Mouse (Mus musculus): ENCODE results near the gene Mllt3.

Gene Mllt3

DNA sequence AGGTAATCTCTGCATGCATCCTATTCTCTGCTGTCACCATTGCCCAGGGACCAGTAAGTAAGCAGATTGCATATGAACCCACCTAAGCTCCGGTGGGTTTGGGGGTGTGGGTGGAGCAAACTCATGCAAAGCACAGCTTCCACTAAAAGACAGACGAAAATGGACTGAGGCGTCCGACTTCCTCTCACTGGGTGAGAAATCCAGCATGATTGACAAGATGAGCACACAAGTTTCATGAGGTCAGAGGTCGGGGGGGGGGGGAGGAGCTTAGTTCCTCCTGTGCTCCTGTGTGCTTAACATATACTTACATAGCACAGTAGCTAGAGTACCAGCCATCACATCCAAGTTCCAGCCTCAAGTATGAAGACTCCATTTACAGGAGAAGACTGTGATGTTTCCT lies 206.8 kb downstream of the Mllt3 start:
- DNase-seq (ENCODE audit: low spot score in 2 of 2) = no peak

DNA sequence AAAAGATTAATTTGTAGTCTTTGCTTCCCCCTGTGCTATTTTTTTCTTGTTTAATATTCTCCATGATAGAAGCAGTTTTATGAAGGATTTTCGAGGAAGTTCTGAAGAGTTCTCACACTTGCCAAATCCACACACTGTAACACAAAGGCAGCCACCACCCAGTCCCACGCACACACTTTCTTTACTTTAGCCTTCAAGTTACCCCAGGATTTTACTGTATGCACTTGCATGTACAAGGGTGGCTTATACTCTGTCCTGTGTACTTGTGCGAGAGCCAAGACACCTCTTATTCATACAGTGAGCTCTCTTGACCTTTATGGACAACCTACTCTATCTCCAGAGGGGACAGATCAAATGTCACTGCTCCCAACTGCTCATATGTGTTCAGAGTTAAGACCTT lies 209.5 kb downstream of the Mllt3 start:
- DNase-seq (ENCODE audit: low spot score in 2 of 2) = no peak

DNA sequence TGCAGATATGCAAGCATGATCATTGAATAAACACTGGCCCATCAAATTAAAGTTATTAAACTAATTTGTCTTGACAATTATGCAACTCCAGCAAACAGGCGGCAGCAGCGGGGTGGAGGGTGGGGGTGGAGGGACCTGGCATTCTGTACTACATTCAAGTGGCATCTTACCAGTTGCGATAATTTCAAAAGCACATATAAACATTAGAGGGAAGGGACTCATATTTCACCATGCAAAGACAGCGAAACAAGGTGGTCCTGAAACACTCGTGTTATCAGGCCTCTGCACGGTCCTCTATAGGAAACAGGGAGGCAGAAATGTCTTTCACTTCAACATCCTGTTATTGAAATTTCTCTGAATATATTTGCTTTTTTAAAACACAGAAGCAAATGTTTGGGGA lies 210.0 kb downstream of the Mllt3 start:
- DNase-seq (ENCODE audit: low spot score in 2 of 2) = no peak

DNA sequence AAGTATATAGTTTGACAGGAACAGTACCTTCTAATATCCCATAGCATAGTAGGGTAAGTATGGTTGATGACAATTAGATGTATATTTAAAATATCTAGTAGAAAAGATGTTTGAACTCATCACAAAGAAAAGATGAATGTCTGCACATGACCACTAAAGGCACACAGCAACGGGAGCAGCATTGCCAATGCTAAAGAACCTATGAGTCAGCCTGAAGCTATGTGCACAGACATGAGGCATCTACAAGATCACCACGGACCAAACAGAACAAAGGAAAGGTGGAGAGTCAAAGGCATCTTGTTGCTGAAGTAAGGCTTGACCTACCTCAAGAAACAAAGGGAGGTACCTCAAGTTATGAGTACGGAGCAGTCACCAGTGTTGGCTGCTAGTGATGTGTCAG lies 212.3 kb downstream of the Mllt3 start:
- DNase-seq (ENCODE audit: low spot score in 2 of 2) = no peak

DNA sequence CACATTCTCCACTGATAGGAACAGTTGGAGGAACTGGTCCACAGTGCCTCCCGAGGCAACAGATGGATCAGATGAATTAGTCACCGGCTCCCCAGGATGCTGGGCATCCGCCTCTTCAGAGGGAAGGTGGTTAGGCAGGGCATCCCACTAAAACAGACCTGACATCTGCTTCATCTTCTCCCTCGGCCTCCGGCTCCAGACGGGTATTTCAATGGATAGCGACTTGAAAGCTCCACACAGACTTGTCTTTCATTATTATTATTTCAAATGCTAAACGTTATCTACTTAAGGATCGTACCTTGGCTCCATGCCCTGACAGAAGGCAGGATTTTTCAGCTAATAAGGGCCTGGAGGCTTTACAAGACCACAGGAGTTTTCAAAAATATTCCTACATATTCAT lies 214.0 kb downstream of the Mllt3 start:
- peak; percentile 22 to 37 for DNase-seq (ENCODE audit: low spot score in 2 of 2)

DNA sequence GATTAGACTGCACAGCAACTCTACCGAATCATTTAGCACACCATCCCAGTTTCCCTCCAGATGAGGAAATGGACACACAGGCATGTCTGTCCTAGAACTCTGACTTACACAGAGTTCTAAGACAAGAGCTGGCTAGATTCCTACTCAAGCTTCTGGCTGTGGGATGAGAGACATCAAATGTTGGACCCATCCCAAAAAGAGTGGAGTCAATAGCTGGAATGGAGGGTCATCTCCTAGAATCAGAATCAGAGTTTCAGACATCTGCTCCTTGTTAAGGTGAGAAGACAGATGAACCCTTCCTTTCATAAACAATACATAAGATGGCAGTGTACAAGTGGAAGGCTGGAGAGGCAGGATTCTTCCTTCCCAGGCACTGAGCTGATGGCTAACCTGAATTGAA lies 214.9 kb downstream of the Mllt3 start:
- DNase-seq (ENCODE audit: low spot score in 2 of 2) = no peak

DNA sequence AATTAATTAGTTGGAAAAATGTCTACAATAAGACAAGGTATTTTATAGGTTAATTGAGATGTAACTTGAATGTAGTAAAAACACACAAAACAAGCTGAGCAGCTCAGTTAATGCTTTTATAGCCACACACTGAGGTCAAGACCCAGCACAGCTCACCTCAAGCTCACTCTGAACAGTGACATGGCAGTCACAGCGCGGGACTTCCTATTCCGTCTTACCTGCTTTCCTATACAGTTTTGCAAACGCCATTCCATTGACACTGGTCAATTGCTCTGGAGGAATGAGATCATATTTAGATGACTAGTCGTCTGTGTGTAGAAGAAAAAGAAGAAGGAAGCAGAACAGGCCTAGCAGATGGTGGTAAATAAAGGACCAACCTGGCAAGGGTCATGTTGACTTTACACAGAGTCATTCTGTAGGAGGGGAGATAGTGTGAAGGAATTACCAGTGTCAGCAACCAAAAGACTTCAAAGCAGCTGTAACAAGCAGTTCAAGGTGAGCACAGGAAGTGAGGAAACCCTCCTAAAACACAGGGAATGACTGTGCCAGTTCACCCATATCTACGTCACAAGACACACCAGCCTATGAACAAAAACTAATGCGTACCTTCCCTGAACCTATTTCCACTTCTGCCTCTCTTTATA lies 217.6 kb downstream of the Mllt3 start:
- DNase-seq (ENCODE audit: low spot score in 2 of 2) = no peak

DNA sequence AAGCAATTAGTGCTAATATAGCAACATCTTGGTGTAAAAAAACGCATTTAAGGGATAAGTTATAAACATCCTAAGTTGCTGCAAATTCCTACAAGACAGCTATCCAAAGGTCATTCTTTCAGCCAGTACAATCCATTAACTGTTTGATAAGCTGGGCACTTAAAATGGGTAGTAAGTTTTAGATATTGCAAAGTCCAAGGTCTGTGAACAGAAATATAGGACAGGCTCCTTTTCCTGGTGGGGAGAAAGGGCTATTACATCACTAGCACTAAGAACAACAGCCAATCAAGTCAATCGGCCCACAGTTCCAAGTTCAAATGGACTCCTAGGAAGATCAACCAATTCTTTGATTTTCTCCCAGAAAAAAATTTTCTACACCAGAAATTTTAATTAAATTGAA lies 221.3 kb downstream of the Mllt3 start:
- DNase-seq (ENCODE audit: low spot score in 2 of 2) = no peak

DNA sequence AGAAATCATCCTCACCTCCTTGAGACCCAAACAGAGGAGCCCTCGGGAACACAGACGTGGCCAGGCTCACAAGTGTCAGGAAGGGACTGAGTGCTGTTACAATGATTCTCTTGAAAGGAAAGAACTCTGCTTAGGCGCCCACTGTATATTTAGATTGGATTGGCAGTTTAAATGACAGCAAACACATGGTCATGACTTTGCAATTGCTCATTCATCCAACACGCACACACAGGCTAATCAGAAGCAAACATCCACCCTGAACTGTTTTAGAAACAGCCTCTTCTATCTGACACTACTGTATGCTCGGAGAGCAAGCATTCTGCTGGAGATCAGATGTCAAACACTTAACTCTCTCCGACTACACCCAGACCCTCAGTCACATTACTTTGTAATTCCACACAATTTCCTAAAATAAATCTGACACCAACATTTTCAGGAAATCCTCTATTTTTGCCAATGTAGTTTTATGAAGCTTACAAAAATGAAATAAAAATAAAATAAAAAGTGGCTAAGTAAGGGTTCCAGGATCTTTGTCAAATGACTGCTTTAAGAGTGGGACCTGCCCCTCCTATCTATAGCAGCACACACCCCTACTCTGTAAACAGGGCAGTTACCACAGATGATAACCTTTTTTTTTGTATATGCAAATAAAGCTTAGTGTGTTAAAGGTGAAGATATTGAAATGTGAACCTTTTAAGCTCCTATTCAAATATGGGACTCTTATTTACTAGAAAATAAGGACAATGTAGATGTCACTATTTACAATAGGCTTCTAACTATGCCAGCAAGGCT lies 226.8 kb downstream of the Mllt3 start:
- no peak for DNase-seq (ENCODE audit: low spot score in 2 of 2)

DNA sequence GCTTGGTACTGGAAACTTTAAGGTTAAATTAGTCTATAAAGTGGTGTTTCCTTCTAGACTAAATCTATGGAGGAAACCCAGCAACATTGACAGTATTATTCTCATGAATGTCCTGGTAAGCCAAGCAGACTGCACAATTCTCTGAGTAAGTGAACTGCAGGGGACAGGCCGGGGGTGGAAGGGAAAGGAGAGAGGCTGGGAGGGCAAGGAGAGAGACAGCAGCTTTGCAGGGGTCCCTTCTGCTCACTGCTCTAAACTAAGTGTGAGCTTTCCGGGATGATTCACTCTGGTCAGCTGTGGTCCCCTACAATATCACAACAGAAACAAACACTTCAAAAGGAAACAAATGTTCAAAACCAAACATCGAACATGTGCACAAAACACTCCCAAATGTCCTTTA lies 228.6 kb downstream of the Mllt3 start:
- DNase-seq (ENCODE audit: low spot score in 2 of 2) = no peak

DNA sequence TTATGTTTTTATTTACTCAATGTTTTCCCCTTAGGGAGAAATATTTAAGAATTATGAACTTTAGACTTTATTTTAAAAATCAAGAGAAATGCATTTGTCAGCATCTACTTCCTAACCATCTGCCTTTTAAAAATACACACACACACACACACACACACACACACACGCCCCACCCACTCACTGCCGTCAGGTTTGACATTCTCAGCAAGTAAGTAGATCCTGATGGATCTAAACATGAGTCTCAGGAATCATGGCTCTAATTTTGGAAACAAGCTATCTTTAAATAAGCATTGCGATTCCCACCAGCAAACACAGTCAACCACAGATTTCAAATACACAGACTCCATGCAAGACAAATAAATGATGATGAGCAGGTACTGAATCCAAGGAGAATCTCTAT lies 229.9 kb downstream of the Mllt3 start:
- DNase-seq (ENCODE audit: low spot score in 2 of 2) = peak; percentile 25 to 54

DNA sequence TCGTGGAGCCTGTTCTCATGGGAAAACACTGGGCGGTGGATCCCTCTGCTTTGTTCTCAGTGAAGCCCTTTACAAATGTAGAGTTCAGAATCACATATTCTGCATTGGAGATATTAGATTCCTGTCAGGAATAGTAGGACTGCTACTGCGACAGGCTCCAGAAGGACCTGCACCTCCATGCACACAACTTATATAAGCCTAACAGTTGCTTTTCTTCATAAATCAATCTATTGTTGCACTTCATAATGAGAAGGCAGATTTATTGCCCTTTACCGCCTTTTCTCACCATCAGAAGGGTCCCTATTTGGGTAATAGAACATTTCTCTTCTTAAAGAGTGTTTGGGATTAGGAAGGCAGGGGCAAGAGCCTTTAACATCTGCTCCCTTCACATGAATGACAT lies 231.0 kb downstream of the Mllt3 start:
- no peak for DNase-seq (ENCODE audit: low spot score in 2 of 2)

DNA sequence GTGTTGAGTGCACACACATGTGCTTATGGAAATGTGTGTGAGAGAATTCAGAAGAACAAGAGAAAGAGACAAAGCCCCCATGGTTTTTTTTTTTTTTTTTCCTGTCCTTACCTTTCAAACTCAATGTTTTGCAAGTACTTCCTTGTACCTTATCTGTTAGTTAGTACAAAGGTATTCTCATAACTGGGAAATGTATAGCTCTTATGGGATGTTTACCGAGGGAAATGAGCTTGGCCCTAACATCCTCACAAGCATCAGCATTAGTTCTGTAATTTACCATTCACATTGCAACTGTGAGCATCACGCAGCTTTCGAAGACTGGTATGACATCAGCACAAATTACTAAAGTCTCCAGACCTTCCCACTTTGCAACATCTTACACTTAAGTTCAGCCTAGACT lies 231.8 kb downstream of the Mllt3 start:
- no peak for DNase-seq (ENCODE audit: low spot score in 2 of 2)

DNA sequence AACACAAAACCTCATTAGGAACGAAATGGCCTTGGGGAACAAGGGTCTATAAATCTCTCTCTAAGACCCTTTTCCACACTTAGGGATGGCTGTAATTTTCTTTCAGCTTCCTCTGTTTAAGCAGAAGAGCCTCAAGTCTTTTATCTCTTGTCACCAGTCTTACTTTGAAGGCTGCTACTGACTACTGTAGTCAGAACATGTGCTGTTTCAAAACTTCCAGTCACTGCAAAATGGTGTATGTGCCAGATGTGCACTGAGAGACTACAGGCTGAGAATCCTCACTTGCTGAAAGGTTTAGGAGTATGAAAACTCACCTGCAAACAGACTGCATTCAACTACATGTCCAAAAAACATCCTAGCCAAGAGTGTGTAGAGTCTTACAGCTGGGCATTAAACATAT lies 232.9 kb downstream of the Mllt3 start:
- DNase-seq (ENCODE audit: low spot score in 2 of 2) = no peak

DNA sequence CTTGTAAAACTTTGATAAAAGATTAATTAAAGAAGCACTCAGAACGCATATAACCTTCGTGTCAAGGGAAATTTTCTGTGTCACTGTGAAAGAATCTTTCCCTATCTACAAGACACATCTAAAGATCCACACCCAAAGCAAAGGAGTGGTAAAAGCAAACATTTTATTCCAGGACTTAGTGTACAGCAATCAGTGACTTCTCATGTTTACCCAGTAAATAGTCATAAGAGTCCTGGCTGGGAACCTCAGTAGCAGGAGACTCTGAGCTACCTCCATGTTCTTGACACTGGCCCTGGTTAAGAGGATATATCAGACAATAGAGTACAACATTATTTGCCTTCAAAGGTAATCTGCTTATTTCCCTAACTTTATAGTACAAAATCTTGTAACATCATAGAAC lies 233.7 kb downstream of the Mllt3 start:
- no peak for DNase-seq (ENCODE audit: low spot score in 2 of 2)

DNA sequence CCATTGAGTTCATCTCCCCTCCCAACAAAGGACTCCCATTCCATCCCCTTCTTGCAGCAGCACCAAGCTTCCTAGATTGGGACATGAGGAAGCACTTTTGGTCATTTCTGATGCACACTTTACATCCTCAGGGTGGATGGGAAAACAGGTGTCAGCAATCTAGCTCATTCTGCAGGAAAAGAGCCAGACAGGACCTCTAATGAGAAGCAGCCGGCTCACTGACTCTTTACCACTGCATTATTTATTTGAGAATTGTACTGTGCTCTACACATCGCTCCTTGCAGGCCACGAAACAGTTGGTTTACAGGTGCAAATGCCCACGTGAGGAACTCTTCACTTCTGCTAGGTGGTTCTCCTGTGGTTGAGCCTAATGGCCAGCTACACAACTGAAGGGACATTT lies 237.9 kb downstream of the Mllt3 start:
- no peak for DNase-seq (ENCODE audit: low spot score in 2 of 2)

DNA sequence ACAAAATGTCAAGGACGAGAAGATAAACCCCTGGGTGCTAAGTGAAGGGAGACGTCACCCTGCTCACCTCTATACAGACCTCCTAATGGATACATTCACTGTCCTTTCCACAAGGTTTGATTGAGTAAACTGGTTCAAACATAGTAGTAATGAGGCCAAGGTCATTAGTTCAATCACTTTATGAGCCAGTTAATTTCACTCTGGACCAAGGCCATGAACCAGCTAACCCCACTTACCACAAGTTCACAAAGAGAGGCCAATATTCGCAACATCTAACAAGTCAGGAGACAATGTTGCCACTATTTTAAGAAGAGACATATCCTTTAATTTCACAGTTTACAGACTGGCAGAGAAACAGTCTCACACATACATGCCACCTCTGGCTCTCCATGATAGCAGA lies 238.9 kb downstream of the Mllt3 start:
- DNase-seq (ENCODE audit: low spot score in 2 of 2) = no peak

DNA sequence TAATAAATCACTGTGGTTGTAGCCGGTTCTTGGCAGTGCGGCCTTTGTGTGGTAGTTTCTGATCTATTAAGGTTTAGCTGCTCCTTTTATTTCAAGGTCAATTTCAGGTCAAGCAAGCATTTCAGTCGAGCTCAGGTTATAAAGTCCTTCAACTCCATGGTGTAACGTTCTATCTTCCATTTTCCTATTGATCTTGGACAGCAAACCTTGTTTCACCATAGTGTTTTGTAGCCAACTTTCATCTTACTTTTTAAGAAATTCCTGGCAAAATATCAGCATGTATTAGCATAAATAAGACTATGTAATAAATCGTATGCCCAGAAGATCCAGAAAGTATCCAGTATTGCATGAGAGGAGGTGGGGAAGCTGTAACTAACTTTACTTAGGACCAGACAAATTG lies 240.7 kb downstream of the Mllt3 start:
- DNase-seq (ENCODE audit: low spot score in 2 of 2) = no peak

DNA sequence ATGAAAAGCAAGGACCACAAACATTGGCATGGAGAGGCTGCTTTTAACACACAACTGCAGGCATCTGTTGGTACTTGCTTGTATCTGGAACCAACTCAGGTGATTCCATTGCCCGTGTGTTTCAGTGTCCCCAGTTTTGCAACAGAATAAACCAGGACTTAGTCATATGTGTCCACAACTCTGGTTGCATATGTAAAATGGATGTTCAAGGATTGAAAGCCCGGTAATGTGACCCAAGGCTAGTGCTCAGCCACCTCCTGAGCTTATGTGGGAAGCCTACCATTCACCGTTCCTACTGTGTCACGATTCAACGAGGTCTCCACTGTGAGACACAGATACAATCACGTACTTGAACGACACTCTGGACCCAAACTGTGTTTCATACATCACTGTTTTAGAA lies 243.7 kb downstream of the Mllt3 start:
- DNase-seq (ENCODE audit: low spot score in 2 of 2) = no peak

DNA sequence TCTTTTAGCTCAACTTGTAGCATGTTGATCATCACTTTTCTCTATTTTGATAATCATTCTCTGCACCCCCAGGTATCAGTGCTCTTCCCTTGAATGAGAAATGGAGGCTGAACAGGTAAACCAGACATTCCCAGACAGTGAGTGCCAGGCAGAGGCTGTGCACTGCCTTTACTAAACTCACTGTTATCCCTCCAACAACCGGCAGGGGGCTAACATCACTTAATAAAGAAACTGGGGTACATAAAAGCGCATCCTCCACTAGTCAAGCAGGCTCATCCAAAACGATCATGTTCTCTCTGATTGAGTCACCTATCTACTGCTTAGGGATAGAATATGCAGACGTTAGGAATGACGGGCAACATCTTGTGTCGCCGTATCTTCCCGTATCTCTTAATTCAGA lies 244.5 kb downstream of the Mllt3 start:
- peak in 1 of 2 experiments; percentile 33 for DNase-seq (ENCODE audit: low spot score in 2 of 2)

DNA sequence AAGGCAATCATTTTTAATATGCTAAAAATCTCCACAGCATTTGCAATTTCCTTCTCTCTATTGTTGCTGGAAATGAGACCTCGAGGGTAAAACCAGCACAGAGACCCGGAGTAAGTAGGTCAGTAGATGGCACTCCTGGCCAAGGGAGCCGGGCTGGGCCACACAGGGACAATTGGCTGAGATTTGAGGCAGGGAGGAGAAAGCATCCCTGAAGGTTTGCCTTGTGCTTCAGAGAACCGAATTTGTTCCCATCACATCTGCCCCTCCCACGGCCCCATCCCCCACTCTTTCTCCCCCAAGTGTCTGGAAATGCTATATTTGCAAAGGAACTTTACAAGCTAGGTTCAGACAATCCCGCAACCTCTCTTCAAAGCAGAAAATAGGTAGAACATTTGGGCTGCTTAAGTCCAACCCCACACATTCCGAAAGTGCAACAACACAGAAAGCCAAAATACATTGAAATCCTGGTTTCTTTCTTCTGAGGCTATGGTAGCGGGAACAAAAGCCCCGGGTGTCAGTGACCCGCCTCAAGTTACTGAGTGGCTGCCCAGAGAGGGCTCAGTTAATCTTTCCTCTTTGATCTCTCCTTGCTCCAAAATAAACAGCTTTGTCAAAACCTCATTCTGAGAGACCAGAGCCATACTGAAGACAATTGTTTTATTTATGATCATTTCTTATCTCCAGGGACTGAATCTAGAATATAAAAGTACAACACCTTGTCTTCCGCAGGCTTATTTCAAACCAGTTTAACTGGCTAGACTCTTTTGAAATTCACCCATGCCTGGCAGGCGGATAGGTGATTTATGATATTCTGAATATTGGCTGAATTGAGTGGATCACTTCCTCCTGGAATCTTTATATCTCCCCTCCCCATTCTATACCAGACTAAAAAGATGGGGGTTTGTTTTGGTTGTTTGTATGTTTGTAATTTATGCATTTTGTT lies 247.8 kb downstream of the Mllt3 start:
- peak; percentile 51 to 73 for DNase-seq (ENCODE audit: low spot score in 2 of 2)

DNA sequence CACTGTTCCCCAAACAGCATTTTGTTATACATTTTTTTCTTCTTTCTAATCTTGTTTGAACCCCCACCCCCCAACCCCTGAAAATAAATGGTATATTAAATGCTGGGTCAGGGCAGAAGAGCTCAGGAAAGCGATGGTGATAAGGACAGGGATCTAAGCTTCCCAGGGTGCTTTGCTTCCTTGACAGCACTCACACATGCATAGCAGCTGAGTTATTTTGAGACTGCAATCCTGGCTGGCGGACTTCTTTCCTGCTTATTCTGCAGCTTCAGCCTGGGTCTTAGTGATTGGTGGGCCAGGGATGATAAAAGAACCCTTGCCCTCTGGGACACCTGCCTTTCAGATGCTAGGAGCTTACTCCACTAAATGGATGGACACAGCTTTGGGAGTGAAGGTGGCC lies 249.4 kb downstream of the Mllt3 start:
- no peak for DNase-seq (ENCODE audit: low spot score in 2 of 2)

DNA sequence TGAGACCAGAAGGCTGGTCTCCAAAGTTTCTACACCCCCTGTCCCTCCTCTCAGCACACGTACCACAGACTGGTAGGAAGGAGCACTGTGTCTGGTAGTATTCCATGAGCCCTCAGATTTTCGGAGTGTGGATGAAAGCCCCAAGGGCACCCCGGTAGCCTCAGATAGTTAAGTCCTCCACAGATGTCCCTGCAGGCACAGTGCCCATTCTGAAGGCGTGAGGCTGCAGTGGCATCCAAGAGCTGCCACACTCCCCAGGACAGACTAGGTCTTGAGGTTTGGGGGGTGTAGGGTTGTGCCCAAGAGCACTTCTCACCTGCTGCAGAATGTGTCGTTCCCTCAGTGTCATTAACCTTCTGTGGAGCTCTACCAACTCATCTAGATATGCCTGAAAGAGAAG lies 251.2 kb downstream of the Mllt3 start:
- no peak for DNase-seq (ENCODE audit: low spot score in 2 of 2)

Measured in frontal cortex, postnatal 36 days (tissue).